Mouse (Mus musculus) E14TG2a.4 (cell line): ENCODE measurements at regions not wholly inside any gene's neighbourhood (a gene's known extent, or its start where the extent isn't known, plus 50 kb on each side); places are given as distances from the start of the nearest gene placed in this dataset.

Source experiments
- H3K27me3 ChIP-seq: 2 replicates; pipeline ENCODE4 v1.6.1; 2014; ENCODE audit warnings: low read length, control low read depth; ENCODE audit not compliant: insufficient read depth
- H3K36me3 ChIP-seq: 2 replicates; pipeline ENCODE4 v1.6.1; 2014; ENCODE audit warnings: low read length, control low read depth; ENCODE audit not compliant: insufficient read depth
- H3K4me1 ChIP-seq: replicated peaks from 2 replicates; pipeline ENCODE4 v1.6.1; 2014; ENCODE audit warnings: low read depth, low read length, control low read depth
- H3K4me3 ChIP-seq: replicated peaks from 2 replicates; pipeline ENCODE4 v1.5.1; 2014; ENCODE audit warnings: mild to moderate bottlenecking, low read length
- H3K9me3 ChIP-seq: 2 replicates; pipeline ENCODE4 v1.6.1; 2014; ENCODE audit warnings: low read length, control low read depth
- CTCF ChIP-seq: conservative IDR thresholded peaks from 2 replicates; pipeline ENCODE4 v1.5.1; 2014; ENCODE audit warnings: low read length
- NANOG ChIP-seq: IDR thresholded peaks from 2 replicates; pipeline ENCODE4 v1.6.1; 2014; ENCODE audit warnings: borderline replicate concordance, low read length, mixed read lengths
- POU5F1 ChIP-seq: IDR thresholded peaks from 2 replicates; pipeline ENCODE4 v1.6.1; 2014; ENCODE audit warnings: low read length, borderline replicate concordance

GRCm38 (mm10) chr13:101301361-101301760 is 466.7 kb downstream of the Pik3r1 start:
- H3K4me1 ChIP-seq = peaks cover 3% of the 10 kb centered on the region; the same call in 1 of the 2 replicates
- H3K36me3 ChIP-seq = no peaks in the 10 kb centered on the region
- TF ChIP-seq CTCF = no peak
- H3K9me3 ChIP-seq = no peaks in the 10 kb centered on the region
- no peak overlapping the region for H3K4me3 ChIP-seq
- H3K27me3 ChIP-seq = no peaks in the 10 kb centered on the region

DNA sequence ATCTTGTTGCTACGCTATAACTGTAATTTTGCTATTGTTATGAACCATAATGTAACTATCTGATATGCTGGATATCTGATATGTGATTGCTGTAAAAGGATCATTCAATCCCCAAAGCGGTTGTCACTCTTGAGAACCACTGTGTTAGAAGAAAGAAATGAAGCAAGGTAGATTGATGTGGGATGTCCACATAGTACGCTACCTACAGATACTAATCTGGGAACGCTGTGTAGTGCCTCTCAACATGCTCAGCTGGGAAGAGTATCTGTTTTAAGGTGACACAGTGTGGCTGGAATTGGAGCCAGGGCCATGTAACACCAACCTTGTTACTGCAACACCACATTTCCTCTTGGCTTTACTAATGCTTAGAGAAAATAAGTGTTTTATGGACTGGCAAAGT is 456.2 kb upstream of the Slc30a5 start:
- no peak overlapping the region for H3K4me3 ChIP-seq

GRCm38 (mm10) chr13:101287131-101287530 is 453.9 kb upstream of the Slc30a5 start:
- TF ChIP-seq CTCF = no peak
- no peak for TF ChIP-seq POU5F1
- no peak for TF ChIP-seq NANOG
- Histone ChIP-seq H3K27me3 (no peaks in the 10 kb centered on the region), H3K4me1 (no peaks in the 10 kb centered on the region), H3K9me3 (peaks cover 10% of the 10 kb centered on the region), H3K4me3 (no peak overlapping the region), H3K36me3 (no peaks in the 10 kb centered on the region)

More for the DNA sequence above, 456.2 kb upstream of the Slc30a5 start:
- H3K9me3 ChIP-seq = no peaks in the 10 kb centered on the region
- TF ChIP-seq CTCF (no peak), NANOG (no peak), POU5F1 (no peak)
- H3K27me3 ChIP-seq = no peaks in the 10 kb centered on the region
- H3K36me3 ChIP-seq = no peaks in the 10 kb centered on the region
- H3K4me1 ChIP-seq = no peaks in the 10 kb centered on the region

- H3K9me3 ChIP-seq = peaks cover 10% of the 10 kb centered on the region
- no peaks in the 10 kb centered on the region for H3K27me3 ChIP-seq
- no peak overlapping the region for H3K4me3 ChIP-seq
- no peak for TF ChIP-seq POU5F1
- TF ChIP-seq CTCF = no peak
- no peak for TF ChIP-seq NANOG
- no peaks in the 10 kb centered on the region for H3K4me1 ChIP-seq
- H3K36me3 ChIP-seq = no peaks in the 10 kb centered on the region
These were observed 453.0 kb upstream of the Slc30a5 start for GRCm38 (mm10) chr13:101286029-101286917.

DNA sequence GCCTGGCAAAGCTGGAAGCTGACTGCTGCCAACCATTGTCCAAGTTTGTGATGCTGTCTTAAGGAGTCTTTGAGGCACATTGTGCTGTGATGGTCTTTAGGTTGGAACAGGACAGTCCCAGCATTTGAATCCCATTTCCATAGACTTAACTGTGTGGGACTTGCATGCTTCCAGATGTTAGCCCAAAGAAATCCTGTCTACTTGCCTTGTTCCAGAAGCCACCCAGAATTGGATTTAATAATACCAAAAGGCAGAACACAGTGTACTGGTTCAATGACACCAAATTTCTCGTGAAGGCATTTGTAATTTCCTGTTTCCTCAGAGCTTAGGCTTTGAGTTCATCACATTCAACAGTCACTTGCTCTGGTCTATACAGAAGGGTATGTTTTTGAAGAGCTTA is 444.9 kb upstream of the Slc30a5 start:
- Histone ChIP-seq H3K4me1 (no peaks in the 10 kb centered on the region), H3K4me3 (no peak overlapping the region), H3K9me3 (peaks cover 19% of the 10 kb centered on the region), H3K27me3 (no peaks in the 10 kb centered on the region), H3K36me3 (no peaks in the 10 kb centered on the region)
- TF ChIP-seq POU5F1 (no peak), CTCF (no peak), NANOG (no peak)

DNA sequence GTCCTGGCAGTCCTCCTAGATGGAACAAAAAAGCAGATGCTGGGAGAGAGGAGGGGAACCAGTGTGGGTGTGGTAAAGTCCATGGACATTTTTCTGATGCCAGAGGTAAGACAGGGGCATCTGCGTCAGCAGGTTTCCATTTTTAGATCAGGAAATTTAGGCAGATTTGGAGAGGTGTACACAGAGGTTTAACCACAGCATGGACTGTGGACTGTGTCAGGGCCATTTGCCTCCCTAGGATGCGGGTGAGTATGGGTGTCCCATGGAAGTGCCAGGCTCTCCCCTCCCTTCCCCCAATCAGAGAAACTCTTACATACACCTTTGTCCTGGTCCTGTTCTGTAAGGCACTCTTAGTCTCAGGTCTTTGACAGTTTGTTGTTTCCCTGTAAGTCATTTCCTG is 443.5 kb upstream of the Slc30a5 start:
- H3K36me3 ChIP-seq = no peaks in the 10 kb centered on the region
- no peak for TF ChIP-seq POU5F1
- no peak for TF ChIP-seq NANOG
- no peaks in the 10 kb centered on the region for H3K4me1 ChIP-seq
- no peaks in the 10 kb centered on the region for H3K27me3 ChIP-seq
- H3K9me3 ChIP-seq = peaks cover 10% of the 10 kb centered on the region
- H3K4me3 ChIP-seq = no peak overlapping the region

DNA sequence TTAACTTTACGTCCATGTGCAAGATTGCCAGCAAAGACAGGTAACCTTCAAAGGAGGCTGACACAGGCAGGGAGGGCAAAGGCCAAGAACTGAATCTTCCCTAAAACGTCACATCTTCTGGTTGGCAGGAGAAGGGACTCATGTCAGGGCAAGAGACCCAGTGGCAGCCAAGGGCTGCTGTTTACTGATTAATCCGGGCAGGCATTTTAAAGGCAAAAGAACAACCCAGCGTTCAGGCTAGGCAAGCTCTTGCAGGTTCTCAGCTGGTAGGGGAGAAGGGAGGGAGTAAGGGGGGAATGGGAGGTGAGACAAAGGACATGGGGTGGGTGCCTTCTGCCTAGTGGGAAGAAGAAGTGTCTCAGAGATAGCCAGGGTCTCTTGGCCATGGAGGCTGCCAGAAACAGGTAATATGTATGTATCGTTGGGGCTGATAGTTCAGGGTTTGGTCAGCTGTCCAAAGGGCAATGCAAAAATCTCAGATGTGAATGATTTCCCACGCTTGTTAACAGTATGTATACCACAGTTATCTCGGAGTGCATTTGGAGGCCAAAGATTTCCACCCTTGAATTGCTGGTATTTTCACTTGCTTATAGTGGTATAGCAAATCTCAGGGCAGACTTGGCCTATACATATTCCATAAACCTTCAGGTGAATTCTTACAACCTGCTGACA is 441.4 kb upstream of the Slc30a5 start:
- Histone ChIP-seq H3K36me3 (no peaks in the 10 kb centered on the region), H3K4me1 (no peaks in the 10 kb centered on the region), H3K27me3 (no peaks in the 10 kb centered on the region), H3K9me3 (peaks cover 10% of the 10 kb centered on the region), H3K4me3 (no peak overlapping the region)
- TF ChIP-seq NANOG (no peak), CTCF (no peak), POU5F1 (no peak)

DNA sequence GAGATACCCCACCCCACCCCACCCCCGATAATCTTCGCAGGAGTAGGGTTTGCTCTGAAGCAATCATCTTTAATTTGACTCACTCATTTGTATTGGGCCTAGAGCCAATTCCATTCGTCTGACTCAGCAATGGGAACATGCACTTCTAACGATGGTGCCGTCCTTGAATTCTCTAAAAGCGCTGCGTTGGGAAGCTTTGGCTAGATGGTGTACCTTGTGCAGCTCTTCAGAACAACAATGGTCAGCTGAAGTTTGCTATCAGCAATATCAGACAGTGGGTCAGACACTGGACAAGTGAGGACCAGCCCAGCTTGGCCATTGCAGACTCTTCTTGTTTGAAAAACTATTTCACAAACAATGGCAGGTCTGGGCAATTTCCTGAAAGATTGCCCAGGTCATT is 440.1 kb upstream of the Slc30a5 start:
- Histone ChIP-seq H3K27me3 (no peaks in the 10 kb centered on the region), H3K4me3 (no peak overlapping the region), H3K36me3 (no peaks in the 10 kb centered on the region), H3K4me1 (no peaks in the 10 kb centered on the region), H3K9me3 (no peaks in the 10 kb centered on the region)
- TF ChIP-seq POU5F1 = no peak
- TF ChIP-seq CTCF = no peak
- no peak for TF ChIP-seq NANOG
